Comparison of ENCODE assay signal across 26 mouse cellular contexts in genomic region chr14:15971306-15971705, GRCm38 (mm10).
"Had no signal": no experiment of that assay in that cellular context is flagged by ENCODE, and none has a peak within 500 bp of the region (broad histone marks: within the 10 kb centered on the region; RNA-seq: fewer than 3 reads in every experiment).

No protein-coding gene starts in this region.

- DNase-seq: cerebellum, adult 18-20 months; cerebellum, adult 2 months; cerebellum, adult 8-10 months; cerebellum, adult 9-10 months; cerebellum, adult 9-11 months; cerebellum, postnatal 10 days; cerebellum, postnatal 14 days; cerebellum, postnatal 25 days; cerebellum, postnatal 36 days; embryo, embryonic 11 days; forebrain, postnatal 0 days; gastrocnemius, adult 2 months; gastrocnemius, postnatal 10 days; gastrocnemius, postnatal 14 days; gastrocnemius, postnatal 25 days; gastrocnemius, postnatal 36 days; heart, adult 11 months had no signal

- H3K27me3 ChIP-seq: embryonic facial prominence, embryonic 12.5 days; embryonic facial prominence, embryonic 13.5 days; embryonic facial prominence, embryonic 15.5 days; forebrain, embryonic 12.5 days; forebrain, embryonic 13.5 days; forebrain, embryonic 15.5 days had no signal

- H3K9ac ChIP-seq: embryonic facial prominence, embryonic 12.5 days; embryonic facial prominence, embryonic 13.5 days; embryonic facial prominence, embryonic 15.5 days; forebrain, embryonic 12.5 days; forebrain, embryonic 13.5 days; forebrain, embryonic 15.5 days; forebrain, postnatal 0 days had no signal

- H3K27ac ChIP-seq: embryonic facial prominence, embryonic 10.5 days; embryonic facial prominence, embryonic 12.5 days; embryonic facial prominence, embryonic 13.5 days; embryonic facial prominence, embryonic 15.5 days; forebrain, embryonic 10.5 days; forebrain, embryonic 12.5 days; forebrain, embryonic 13.5 days; forebrain, embryonic 15.5 days; gastrocnemius, adult 2 months had no signal

- H3K4me1 ChIP-seq: embryonic facial prominence, embryonic 10.5 days; embryonic facial prominence, embryonic 12.5 days; embryonic facial prominence, embryonic 13.5 days; embryonic facial prominence, embryonic 15.5 days; forebrain, embryonic 10.5 days; forebrain, embryonic 13.5 days had no signal

- H3K9me3 ChIP-seq: embryonic facial prominence, embryonic 10.5 days; embryonic facial prominence, embryonic 12.5 days; embryonic facial prominence, embryonic 13.5 days; embryonic facial prominence, embryonic 15.5 days; forebrain, embryonic 10.5 days; forebrain, embryonic 12.5 days; forebrain, embryonic 13.5 days; forebrain, embryonic 15.5 days had no signal

- H3K4me2 ChIP-seq: embryonic facial prominence, embryonic 12.5 days; embryonic facial prominence, embryonic 13.5 days; embryonic facial prominence, embryonic 15.5 days; forebrain, embryonic 12.5 days; forebrain, embryonic 13.5 days; forebrain, embryonic 15.5 days had no signal

- ATAC-seq: forebrain, postnatal 0 days had no signal

- H3K36me3 ChIP-seq: embryonic facial prominence, embryonic 10.5 days; embryonic facial prominence, embryonic 12.5 days; embryonic facial prominence, embryonic 13.5 days; embryonic facial prominence, embryonic 15.5 days; forebrain, embryonic 10.5 days; forebrain, embryonic 12.5 days; forebrain, embryonic 15.5 days had no signal

- H3K4me3 ChIP-seq: embryonic facial prominence, embryonic 10.5 days; embryonic facial prominence, embryonic 12.5 days; embryonic facial prominence, embryonic 13.5 days; embryonic facial prominence, embryonic 15.5 days; erythroblast, embryonic 14.5 days; forebrain, embryonic 10.5 days; forebrain, embryonic 12.5 days; forebrain, embryonic 13.5 days; forebrain, embryonic 15.5 days; gastrocnemius, adult 2 months had no signal
